Mouse (Mus musculus) testis, adult 2 months (tissue): ENCODE measurements around the gene M1ap.
A peak's percentile ranks its signal among the peaks of the same experiment; 100 is the strongest.

ENCODE experiments used
- CTCF ChIP-seq: fragments of 200-500 bp; IDR thresholded peaks from 2 replicates; pipeline ENCODE4 v1.5.1; 2012; ENCODE audit warnings: low read depth, mild to moderate bottlenecking, inconsistent platforms, low read length, moderate library complexity; ENCODE audit not compliant: control insufficient read depth, insufficient read depth, insufficient replicate concordance
- POLR2A ChIP-seq: fragments of 200-500 bp; IDR thresholded peaks from 2 replicates; pipeline ENCODE4 v1.6.1; 2012; ENCODE audit warnings: low read depth, mild to moderate bottlenecking, inconsistent platforms, low read length, moderate library complexity; ENCODE audit not compliant: control insufficient read depth

GRCm38 (mm10) chr6:83053136-83053960, 106.6 kb downstream of the M1ap start:
- TF ChIP-seq POLR2A, result 0 out of 2 replicates have a peak, but pooled peaks have one; percentile 15
- TF ChIP-seq CTCF, result no peak
